Mouse (Mus musculus): Measurements from ENCODE around the gene Flnb.

Gene Flnb

DNA sequence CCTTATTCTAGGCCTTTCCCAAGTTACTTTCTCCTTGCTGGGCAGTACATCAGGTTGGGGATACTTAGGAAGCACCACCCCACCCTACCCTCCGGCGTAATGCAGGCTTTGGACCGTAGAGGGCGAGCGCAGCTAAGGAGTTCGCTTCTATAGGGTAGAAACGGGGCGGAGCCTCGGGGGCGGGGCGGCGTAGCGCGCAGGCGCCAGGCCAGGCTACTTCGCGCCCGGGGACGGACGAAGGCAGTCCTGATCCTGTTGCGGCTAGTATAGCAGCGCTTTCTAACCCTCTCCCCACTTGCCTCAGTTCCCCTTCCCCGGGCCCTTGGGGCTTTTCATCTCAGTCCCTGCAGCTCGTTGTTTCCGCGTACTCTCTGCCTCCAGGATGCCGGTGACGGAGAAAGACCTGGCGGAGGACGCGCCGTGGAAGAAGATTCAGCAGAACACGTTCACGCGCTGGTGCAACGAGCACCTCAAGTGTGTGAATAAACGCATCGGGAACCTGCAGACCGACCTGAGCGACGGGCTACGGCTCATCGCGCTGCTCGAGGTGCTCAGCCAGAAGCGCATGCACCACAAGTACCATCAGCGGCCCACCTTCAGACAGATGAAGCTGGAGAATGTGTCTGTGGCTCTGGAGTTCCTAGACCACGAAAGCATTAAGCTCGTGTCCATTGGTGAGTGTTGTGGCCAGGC lies at the start of gene Flnb:
Gene Flnb, plus strand, starts transcription at position 188 of the 693 bp plus-strand sequence.
- peak; percentile 87 to 95 for DNase-seq (ENCODE audit: low spot score in 2 of 2)

DNA sequence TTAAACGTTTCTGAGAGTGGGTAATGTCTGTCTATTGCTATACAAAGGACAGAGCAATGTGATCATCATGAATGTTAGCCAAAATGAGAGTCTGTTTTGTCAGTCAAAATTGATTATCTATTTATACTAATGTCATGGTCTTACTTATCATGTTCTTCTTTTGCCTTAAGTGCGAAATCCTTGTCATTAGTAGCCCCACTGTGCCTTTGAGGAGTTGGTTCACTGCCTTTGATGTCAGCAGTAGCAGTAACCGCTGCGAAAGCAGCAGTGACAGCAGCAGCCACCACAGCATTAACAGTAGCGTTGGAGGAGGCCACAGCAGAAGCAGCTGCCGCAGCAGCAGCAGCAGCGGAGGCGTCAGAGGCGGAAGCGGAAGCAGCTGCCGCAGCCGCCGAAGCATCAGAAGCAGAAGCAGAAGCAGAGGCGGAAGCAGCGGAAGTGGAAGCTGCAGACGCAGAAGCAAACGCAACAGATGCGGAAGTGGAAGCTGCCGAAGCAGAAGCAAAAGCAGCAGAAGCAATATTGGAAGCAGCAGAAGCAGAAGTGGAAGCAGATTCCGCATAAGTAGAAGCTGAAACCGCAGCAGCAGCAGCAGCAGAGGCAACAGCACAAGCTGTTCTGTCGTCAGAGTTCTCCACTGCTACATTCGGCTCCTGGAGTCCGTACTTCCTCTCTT lies 43.9 kb upstream of the Flnb start:
- peak; percentile 11 to 30 for DNase-seq (ENCODE audit: low spot score in 2 of 2)

DNA sequence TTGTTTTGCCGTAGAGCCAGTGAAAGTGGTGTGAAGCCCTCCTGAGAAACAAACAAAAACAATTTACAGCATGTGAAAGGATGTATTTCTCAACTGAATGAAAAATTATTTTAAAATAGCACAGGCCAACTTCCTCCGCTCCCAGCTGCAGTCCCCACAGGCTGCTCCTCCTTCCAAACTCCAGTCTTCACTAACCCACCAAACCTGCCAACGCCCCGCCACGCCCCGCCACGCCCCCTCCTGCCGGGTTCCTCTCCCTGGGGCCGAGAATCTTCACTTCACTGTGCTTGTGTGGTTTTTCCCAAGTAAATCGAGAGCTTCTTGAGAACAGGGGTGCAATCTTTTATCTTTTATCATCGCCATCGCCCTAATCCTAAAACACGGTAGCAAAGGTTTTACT lies 31.7 kb upstream of the Flnb start:
- DNase-seq (ENCODE audit: low spot score in 2 of 2): no peak

DNA sequence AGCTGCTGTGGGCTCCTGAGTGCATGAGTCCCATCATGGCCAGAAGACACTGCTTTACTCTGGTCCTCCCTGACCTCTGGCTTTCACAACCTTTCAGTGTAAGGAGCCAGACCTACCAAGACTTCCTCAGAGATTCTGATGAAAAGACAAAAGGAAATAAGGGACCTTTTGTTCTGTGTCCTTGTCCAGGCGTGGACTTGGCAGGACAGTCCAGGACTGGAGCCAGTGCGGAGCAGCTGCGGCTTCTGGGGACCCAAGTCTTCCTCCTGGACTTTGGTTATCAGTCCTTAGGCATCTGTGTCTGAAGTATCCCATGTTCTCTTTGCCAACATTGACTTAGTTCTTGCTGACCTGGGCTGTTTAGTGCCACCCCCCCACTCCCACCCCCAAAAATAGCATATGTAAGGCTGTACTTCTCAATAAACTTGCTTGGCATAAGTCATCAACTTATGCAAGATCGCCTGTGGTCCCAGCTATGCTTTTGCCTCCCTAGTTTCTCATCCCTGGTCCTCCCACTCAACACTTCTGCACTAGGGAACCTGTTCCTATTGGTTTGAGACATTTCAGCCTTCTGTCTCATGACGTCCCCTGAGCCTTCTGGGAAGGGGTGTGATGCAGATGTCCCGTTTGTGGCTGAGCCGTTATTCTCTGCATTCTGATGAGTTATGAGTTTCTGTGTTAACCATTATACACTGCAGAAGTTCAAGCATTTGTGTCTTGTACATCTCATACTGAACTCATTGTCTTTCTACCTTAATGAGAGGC lies 28.3 kb upstream of the Flnb start:
- DNase-seq (ENCODE audit: low spot score in 2 of 2): no peak

DNA sequence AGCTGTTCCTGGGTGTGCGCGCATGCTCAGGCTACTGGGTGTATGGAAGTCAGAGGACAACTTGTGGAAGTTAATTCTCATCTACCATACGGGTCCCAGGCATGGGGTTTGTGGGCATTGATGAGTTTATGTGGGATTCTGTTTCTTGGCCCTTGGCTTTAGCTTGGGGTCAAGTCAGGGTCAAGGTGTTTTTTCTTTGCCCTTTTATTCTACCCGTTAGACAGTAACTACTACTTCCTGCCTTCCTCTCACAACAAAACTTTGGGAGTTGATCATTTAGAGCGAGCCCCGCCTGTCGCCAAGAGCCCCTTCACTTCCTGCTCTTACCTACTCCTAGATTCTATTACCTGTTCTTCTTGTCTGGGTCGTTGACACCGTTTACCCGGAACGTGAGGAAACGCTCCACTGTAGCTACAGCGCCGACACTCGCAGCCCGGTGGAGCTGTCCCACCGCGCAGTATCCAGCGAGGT lies 26.7 kb upstream of the Flnb start:
- DNase-seq (ENCODE audit: low spot score in 2 of 2): no peak

DNA sequence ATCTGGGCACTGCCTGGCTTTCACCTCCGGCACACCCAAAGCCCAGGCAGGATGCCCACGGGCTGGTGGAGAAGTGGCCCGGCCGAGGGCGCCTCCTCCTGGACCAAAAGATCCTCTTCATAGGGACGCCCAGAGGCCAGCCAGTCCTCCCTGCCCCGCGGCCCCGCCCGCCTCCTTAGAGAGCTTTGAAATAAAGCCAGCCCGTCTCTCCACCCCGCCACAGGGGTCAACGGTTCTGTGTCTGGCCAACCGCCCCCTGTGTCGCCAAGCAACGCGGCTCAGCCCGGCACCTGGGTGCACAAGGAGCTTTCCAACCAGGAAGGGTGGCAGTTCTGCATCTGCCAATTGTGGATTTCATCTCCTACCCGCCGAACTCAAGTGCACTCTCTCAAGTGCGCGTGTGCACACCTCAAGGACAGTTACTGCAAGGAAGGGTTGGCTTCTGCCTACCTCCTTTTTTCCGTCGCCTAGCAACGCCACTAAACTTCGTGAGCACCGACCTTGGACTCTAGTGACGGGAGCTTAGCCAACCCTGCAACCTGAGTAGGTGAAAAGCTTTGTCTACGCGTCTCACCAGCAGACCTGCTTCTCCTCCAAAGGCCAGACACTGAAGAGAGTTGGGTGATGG lies 26.1 kb upstream of the Flnb start, which contains the start of gene Gm26661:
Gene Gm26661, plus strand, starts transcription at position 56 of the 628 bp plus-strand sequence.
- peak in 1 of 2 experiments; percentile 18 for DNase-seq (ENCODE audit: low spot score in 2 of 2)

DNA sequence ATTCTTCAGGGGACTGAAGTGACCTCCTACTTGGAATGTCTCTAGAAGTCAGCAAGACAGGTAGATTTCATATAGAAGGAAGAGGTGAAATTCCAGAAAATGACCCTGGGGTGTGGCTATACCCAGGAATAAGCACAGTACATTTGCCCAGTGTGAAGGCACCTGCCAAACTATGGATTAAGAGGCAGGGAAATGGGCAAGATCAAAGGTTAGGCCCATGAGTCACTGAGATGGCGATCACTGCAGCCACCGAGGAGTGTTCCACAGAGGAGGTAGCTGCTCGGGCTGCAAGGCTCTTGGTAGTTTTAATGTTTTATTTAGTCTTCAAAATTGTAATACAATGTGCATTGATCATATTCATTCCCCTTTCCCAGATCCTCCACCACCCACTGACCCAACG lies 21.8 kb upstream of the Flnb start:
- DNase-seq (ENCODE audit: low spot score in 2 of 2): no peak

DNA sequence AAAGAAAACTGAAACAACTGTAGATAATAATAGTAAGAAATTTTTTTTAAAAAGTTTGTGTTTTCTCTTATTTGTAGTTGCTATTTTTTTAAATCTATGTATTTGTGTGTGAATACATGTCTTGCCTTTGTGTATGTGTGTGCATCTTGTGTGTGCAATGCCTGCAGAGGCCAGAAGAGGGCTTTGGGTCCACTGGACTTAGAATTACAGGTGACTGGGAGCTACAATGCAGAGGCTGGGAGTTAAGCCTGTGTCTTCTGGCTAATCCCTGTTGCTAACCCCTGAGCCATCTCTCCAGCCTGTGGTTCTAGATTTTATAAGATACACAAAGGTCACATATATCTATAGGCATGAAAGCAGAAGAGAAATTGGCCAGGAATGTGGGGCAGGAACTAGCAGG lies 17.1 kb upstream of the Flnb start:
- no peak for DNase-seq (ENCODE audit: low spot score in 2 of 2)

DNA sequence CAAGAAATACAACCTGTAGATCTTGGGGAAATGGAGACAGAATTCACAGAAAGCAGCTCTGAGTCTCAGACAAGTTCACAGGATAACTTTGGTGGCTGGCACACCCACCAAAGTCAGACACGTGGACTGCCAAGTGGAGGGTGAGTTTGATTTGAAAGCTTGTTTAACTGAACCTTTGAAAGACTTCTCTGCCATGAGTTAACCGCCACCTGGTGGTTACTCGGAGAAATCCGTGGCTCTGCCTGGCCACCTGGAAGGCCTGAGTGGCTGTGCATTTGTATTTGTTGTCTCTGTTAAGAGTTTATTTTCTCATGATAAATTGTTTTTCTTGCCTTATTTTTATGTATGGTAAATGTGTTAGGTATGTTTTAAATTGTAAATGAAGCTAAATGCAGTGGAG lies 15.9 kb upstream of the Flnb start:
- no peak for DNase-seq (ENCODE audit: low spot score in 2 of 2)

DNA sequence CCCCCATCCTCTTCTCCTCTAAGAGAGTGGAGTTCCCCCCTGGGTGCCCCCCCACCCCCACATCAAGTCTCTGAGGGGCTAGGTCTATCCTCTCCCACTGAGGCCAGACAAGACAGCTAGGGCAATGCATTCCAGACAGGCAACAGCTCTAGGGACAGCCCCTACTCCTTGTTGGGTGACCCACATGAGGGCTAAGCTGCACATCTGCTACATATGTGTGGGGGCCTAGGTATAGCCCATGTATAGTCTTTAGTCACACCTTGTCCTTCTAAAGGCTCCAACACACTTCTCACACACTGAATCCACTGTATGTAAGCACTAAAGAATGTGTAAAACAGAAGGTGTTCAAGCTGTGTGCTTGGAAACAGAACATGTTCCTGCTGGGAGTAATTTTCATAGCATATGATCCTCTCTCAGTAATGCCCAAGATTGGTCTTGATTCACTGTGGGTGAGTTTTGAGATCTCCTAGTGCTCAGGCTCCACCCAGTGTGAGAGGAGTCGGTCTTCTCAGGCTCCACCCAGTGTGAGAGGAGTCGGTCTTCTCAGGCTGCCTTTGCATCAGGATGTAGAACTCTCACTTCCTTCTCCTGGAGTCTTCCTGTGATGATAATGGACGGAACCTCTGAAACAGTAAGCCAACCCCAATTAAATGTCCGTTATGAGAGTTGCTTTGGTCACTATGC lies 13.7 kb upstream of the Flnb start:
- DNase-seq (ENCODE audit: low spot score in 2 of 2): no peak

DNA sequence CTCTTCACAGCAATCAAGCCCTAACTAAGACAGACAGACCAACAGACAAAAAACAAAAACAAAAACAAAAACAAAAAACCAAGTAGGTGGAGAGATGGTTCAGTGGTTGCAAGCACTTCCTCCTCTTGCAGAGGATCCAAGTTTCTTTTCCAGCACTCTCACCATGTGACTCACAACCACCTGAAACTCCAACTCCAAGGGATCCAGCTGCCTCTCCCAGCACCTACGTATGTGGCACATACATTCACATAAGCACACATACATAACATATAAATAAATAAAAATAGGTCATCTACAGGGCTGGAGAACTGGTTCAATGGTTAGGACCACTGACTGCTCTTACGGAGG lies 13.2 kb upstream of the Flnb start:
- no peak for DNase-seq (ENCODE audit: low spot score in 2 of 2)

DNA sequence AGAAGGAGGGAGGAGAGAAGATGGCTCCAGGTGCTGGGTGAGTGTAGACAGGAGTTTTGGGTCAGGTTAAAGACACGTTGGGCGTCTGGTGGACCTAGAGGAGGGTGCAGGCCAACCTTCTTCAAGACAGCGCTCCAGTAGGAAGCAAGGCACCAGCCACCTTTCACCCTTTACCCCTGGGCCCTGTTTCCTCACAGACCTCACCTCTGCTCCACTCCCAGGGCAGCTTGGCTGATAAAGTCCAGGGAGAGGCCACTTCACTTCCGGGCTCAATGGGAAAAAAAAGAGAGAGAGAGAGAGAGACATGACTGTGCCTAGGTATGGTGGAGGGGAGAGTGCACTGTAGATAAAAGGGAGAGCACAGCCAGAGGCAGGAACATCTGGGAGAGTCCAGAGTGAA lies 10.0 kb upstream of the Flnb start:
- no peak for DNase-seq (ENCODE audit: low spot score in 2 of 2)

DNA sequence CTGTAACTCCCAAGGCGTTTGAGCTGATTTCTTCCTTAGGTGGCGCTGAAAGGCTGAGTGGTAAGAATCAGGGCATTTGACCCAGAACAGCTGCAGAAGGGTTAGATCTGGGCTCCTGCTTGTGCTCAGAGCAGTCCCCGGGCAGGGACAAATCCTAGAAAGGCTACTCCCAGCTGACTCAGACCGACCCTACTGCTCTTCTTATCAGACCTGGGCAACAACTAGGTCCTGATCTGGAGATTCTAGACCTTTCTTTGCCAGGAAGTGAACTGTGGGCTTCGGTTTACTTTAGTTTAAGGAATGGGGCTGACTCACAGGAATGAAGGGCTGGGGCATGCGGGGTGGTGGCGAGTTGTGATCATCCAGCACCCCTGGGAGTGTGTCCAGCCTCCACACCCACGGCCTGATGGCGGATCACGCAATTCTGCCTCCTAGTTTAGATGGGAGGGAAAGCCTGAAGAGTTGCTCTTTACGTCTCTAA lies 9.2 kb upstream of the Flnb start:
- DNase-seq (ENCODE audit: low spot score in 2 of 2): no peak

DNA sequence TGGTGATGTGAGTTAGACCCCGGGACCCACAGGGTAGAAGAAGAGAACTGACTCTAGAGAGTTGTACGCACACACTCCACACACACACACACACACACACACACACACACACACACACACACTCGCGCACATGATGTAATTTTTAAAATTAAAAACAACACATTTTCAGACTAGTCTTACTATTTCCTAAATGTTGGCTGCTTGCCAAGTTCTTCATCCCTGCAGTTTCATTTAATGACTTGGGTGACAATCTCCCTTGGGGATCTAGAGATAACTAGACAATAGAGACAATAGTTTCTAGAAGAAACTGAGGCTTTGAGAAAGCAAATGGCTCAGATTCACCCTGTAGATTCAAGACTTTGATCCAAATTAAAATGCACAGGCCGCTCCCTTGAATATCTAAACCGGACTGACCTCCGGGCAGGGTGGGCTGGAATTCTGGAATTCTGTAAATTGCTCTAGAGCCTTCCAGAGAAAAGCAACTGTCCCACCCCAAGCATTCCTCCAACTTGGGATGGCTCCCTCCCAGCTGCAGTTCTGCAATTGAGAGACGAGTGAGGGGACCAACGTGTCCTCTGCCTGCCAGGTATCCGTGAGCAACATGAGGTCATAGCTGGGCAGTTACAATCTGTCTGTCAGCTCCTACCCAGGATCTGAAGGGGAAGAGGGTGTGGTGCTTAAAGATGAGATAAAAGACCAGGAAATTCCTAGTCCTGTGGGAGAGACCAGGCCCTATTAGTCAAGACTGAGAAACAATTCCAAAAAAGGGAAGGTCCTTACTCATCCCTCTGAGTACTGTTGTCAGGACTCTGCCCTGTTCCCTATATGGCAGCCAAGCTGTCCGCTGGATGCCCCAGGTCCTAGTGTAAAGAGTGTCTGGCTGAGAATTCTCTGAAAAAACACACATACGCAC lies 8.5 kb upstream of the Flnb start:
- no peak for DNase-seq (ENCODE audit: low spot score in 2 of 2)

DNA sequence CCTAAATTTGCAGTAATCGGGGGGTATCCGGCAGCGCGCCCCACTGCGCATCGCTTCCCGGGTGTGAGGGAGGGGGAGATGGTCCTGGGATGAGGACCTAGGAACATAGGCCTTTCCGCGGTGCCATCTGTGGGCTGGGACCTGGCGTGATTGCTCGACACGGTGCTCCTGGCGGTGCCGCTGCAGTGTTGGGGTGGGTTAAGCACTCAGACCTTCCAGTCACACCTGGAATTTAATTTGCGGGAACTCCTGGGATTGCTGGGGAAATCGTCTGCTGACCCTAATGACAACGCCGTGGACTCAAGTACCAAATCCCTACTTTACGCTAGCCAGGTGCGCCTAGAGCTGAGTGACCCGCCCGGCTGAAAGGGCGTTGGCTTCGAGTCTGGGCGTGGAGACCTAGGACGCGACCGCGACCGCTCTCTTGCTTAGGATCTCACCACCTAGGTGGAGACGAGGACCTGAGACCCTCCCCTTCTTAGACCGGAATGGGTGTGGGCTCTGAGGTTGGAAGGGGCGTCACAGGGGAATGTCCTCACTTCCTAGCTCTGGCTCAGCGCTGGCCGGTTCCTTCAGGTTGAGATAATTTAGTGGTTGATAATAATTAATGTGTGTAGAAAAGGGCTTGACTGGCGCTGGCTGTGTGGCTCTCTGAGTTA lies 835 bp downstream of the Flnb start:
- no peak for DNase-seq (ENCODE audit: low spot score in 2 of 2)

DNA sequence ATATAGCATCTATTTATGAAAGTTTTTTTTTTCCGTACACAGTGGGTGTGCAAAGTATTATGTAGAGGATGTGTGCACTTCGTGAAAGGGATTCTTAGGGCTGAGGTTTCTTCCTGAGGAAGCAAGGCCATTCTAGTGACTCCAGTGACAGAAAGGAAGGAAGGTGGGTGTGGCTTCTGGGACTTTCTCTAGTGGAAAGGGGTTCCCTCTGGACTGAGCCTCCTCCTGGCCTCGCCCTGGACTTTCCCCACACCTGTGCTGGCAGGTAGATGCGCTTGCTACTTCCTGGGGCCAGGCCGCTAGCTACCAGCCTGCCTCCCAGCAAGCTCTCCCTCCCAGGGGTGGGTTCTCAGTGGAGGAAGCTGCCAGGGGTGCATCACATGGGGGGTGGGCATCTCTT lies 1.7 kb downstream of the Flnb start:
- DNase-seq (ENCODE audit: low spot score in 2 of 2): no peak

DNA sequence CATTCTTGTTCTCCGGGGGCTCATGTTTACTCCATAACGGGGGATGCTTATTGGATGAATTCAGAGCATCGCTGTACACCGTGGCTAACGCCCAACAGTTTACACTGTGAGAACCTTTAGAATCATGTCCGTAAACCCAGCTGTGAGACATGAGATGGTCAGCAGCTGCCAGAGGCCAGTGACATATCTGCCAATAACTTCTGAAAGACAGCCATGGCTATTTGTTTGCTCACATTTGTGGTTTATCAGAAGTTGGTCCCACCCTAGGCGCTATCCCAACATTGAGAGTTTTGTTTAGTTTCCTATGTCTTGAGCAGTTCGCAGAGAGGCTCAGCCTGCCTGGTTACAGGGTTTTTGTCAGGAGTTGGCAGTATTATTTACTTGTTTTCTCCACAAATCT lies 3.6 kb downstream of the Flnb start:
- no peak for DNase-seq (ENCODE audit: low spot score in 2 of 2)

DNA sequence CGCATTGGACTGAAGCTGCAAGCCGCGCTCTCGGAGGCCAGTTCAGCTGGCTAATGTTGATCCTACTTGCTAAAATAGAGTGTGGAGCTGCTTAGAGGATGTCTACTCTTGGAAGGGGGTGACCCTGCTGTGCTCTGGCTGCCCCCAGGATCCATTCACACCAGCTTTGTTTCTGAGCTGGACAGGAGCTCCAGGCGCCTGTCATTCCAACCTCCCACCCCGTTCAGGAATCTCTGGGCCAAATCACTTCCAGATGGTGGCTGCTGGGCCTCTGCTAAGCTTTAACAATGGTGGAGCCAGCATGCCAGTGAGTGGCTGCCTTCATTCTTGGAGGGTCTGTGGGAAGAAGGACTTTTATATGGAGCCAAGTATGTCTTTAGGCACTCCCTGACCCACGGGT lies 4.9 kb downstream of the Flnb start:
- DNase-seq (ENCODE audit: low spot score in 2 of 2): no peak

DNA sequence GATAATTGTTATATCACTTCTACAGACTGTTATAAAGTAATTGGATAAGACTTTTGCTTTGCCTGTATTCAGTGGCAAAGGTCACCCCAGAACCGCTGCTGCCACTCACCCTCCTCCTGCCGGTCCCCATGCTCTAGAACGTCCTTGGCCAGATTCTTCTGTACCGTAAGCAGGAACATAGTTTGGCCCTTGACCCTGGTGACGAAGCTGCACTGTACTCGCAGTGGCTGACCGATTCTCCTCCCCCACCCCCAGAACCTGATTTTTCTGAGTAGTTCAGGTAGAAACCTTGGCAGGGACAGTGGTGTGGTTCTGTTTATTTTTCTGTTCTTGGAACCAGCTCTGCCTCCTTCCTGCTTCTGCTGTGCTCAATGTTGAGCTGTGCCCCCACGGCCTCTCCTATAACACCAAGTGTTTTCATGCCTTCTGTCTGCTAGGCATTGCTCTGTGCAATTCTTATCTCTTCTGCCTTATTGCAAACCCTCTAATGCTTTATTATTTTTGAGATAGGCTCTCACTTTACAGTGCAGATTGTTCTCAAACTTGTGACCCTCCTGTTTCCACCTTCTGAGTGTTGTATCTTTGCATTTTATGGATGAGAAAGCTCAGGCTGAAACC lies 7.0 kb downstream of the Flnb start:
- DNase-seq (ENCODE audit: low spot score in 2 of 2): no peak
